Mouse (Mus musculus) kidney, adult 8-10 months (tissue): ENCODE results near the gene Evl.

Experiments
- DNase-seq, 2 experiments: peaks; one replicate each; pipeline ENCODE4 v3.0.0; 2022

Evl gene

DNA sequence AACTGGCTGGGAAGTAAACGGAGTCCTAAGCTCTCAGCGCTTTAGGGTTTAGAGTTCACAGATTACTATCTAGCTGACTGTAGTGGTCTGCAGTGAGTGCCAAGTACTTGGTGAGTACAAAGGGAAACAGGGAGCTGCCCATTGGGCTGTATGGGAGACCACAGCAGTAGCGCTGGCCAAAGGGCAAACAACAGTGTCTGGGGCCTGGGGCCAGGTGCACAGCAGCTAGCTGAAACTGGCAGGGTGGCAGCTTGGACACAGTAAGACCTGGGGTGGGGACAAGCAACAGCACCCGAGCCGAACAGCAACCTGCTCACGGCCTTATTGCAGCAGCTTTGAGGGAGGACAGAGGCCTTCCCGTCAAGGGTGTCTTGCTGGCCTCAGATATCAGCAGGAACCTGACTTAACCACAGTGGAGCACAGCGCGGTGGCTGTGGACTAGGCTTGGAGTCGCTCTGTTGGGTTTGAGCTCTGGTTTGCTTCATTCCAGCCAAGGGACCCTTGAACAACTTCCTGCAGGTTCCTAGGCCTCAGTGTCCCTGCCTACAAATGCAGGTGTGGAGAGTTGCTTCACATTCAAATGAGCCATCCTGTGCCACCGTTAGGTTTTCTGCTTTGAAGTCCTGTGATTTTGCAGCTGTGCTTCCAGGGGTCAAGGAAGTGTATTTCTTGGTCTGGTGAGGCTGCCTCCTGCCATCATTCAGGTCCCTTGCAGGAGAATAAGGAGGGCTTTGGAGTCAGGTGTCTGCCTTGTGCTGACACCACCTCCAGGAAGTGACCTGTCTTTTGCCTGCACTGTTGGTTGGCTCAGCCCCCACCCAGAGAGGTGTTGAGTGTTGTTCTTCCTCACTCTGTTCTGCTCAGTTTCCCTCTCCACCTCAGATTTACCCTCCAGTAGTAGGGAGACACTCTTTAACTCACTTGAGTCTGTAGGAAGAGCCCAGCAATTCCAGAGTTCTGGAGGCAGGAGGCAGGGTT, 99.1 kb downstream of the Evl start:
- DNase-seq, result peak; percentile 49 to 53

DNA sequence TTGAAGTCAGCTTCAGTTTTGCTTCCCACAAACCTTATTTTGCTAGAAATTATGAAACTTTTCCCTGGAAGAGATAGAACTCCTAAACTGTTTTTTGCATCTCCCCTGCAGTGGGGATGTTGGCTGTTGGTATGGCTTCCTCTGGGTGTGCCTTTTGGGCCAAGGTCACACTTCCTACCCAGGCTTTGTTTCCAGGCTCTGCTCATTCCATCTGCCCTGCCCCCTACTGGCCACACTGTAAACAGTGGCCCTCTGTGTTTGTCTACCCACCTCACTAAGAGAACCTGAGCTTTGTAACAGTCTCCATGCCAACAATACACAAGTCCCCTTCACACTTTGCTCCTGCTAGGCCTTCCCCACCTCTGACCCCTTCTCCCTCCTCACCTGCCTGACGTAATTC, 102.8 kb downstream of the Evl start:
- peak in 1 of 2 experiments; percentile 59 for DNase-seq

DNA sequence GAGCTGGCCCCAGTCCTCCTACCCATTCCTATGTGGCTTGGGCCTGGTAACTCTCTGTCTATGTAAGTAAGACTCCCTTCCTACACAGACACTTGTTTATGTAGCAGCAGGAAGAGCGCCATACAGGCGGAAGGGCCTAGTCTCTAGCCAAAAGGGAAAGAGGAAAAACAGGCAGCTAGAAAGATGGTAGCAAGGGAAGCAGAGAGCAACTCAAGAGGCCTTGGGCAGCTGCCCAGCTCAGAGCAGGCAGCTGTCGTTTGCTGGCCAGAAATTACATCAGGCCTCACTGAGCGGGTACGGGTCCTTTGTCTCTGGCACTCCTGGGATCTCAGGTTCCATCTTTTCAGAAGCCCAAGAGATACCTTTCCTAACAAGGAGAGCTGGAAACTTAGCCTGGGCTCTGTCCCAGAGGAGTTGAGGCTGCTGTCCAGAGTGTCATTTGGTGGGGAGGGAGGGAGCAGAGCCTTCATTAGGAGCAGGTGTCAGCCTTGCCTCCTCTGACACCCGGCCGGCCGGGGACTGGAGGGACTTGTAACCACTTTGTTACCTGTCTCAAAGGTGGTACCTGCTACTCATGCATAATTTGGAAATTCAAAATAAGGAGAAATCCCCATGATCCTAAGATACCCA, 114.2 kb downstream of the Evl start:
- DNase-seq, result no peak

DNA sequence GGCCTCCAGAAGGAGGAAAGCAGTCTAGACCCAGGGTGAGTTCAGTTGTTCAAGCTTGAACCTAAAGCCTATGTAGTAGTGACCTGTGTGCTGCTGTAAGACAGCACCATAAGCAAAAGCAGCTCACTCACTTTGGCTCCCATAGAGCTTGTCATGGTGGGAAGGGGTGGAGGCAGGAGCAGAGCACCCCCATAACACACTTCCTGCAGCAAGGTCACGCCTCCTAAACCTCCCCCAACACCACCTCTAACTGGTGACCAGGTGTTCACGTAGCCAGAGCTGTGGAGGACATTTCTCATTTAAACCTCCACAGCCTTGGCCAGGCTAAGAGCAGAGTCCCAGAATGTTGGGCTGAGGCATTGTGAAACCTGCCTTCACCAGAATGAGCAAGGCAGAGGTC, 117.0 kb downstream of the Evl start:
- no peak for DNase-seq

DNA sequence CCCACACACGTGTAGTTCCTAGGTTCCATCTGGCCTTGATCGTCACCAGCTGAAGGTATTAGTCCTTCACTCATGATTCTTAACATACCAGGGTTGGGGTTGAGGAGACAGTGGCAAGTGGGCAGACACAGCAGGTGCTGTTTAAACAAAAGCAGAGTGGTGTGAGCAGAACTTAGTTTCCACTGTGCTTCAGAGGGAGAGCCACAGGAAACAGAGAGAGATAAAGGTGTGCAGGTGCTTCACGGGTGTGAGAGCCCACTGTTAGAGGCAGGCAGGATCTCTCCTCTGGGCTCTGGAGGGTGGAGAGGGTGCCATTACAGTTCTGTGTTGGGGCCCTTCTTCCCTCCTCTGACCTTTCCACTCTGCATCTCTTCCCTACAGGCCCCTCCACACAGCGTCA, 118.4 kb downstream of the Evl start:
- no peak for DNase-seq

DNA sequence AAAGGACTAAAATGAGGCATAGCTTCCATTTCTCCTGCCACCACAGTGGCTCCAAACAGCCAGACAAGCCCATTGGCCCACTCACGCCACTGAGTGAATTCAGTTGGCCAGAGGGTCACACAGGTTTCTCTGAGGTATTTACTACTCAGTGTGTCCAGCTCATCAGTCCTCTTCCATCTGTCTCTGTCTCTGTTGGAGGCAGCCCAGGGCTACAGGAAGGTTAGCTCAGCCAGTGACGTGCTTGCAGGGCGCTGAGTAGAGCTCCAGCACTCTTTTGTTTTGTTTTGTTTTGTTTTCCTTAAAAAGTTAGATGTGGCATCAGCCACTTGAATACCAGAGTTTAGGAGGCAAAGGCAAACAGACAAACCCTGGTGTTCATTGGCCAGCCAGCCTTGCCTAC, 119.0 kb downstream of the Evl start:
- DNase-seq, result no peak

DNA sequence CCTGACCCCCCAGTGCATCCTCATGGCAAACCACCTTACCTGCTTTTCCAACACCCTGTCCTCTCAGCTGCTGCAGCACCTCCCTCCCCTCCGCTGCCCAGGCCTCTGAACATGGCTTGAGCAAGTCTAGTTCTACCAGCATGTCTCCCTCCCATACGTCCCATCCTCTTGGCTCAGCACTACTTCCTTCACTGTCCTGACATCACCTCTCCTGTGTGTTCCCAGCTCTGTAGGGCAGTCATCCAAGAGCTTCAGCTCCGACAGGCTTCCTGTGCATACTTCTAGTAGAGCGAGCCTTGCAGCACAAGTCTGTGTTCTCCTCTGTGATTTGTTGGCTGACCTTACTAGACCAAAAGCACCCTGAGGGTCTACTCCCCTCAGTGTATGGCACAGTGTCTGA, 120.0 kb downstream of the Evl start:
- peak; percentile 69 to 78 for DNase-seq

DNA sequence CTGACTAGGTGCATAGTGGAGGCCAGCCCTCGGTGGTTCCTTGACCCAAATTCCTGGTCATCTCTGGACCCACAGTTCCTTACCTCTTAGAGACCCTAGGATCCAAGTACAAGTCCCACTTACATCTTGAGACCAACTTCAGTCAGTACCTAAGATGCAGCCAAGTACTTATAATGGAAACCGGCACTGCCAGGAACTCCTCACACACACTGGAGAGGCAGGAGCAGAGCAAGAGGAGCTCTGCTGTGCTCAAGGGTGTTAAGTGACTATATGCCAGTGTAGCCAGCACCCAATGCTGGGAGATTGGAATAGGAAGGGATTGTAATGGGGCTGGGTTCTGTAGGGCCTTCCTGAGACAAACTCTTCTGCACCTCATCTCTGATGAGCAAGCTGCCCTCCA, 120.4 kb downstream of the Evl start:
- no peak for DNase-seq

DNA sequence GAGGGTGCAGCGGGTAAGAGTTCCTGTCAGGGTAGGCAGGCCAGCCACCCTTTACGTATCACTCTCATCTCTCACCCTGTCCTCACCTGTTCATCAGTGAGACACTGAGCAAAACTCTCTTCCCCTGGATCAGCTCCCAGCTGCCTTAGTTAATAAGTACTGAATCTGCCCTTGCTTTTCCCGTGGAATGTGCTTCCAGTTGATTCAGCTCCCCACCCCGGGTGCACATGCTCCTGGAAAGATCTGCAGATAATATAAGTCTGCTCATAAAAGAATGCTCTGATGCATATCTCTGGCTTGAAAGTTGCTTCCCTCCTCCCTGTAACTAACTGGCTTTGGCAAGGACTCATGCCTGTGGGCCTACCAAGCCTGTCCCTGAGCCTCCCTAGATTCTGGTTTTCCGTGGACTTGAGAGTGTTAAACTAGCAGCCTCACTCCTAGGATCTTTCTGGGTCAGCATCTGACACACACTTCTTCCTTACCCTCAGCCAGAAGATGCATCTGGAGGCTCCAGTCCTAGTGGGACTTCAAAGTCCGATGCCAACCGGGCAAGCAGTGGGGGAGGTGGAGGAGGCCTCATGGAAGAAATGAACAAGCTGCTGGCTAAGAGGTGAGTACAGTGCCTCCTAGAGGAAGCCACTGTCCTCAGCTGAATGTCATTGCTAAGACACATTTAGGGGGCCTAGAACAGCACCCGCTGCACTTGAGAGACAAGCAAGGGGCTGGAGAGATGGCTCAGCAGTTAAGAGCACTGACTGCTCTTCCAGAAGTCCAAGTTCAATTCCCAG, 121.3 kb downstream of the Evl start:
- peak; percentile 87 to 90 for DNase-seq

DNA sequence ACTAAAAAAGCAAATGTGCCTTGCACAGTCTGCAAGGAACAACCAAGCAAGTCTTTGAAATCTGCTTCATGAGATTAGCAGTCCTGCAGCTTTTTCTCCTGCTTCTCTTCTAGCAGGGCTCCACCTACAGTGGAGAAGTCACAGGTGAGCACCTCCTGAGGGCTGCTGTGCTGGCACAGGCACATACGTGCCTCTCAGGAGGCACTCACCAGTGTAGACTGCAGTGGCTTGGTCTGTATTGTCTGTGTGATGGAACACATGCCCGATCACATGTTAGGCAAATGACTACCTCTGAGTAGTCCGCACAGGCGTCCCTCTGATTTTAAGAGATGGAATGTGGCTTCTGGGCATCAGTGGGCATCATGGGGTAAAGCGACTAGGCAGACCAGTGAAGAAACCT, 122.6 kb downstream of the Evl start:
- peak in 1 of 2 experiments; percentile 44 for DNase-seq

DNA sequence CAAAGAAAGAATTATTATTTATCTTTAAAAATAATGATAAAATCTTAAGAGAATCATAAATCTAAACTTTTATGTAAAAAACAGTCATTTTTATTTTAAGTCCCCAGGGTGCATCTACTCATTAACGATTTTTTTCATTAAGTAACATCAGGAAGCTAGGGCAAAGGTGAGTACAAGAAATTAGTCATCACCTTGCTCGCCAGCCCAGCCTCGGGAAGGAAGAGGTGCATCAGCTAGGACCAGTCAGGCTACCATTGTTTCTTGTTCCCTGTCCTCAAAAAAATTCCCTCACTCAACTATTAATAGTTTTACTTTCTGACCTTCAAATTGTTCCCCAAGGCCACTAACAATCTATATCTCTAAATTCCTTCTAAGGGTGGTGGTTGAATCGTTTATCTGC, 123.8 kb downstream of the Evl start:
- peak; percentile 60 to 67 for DNase-seq

DNA sequence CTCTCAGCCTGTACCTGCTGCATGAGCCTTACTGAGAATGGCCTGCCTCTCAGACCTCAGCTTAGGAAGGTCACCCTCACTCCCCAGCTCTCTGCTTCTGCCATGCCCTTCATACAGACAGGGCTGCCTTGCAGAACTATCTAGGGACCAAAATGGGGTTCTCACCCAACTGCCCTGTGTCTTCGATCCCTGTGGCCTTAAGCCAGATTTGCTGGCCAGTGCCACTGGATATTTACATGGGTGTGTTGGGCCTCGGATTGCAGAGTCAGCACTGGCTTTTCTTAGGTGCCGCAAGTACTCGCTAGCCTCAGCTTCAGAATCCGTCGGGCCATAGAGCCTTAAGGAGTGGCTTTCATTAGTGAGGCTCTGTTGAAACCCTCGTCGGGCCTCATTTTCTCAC, 126.3 kb downstream of the Evl start:
- no peak for DNase-seq

DNA sequence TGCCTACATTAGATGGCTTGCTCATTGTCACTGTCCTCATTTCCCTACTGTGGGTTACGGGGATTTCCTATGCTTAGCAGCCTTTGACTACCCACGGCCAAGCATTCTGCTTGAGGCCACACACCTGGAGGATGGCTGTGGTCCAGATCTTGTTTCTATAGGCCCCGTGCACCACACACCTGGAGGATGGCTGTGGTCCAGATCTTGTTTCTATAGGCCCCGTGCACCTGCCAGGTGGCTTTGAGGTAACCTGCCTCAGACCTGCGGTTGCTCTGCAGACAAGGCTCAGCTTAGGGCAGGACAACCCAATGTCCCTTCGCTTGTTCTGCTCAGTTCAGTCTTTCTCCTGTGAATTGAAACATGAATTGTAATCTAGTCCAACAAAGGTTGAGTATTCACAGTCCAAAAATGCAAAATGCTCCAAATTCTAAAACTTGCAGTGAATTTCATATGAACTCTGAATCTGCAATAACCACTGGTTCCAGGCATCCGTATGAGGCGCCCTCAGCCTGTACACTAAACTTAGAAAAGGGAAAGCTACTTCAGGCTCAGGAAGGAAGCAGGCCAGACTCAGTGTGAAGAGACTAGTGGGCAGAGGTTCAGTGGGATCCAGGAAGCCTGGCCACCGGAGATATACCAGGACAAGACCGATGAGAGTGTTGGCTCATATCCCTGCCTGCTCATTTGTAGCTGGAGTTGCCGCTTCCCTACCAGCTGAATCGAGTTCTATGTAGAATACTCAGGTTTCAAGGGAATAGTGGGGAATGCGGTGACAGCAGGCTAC, 127.9 kb downstream of the Evl start:
- DNase-seq, result no peak

DNA sequence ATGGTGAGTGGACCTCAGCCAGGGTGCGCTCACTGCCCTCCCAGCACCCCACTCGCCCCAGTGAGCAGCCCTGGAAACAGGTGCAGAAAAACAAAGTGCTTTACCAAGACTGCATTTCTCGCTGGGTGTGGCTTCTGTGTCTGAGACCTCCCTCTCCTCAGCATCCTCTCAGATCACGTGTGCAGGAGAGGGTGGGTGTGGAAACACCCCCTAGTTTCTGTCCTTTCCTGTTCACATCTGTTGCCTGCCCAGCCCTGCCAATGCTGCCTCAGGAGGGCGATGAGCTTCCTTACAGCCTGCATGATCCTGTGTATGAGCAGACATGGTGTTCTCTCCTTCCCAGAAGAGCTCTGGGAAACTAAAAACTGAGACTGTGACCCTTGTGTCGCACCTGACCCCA, 131.9 kb downstream of the Evl start:
- DNase-seq, result peak in 1 of 2 experiments; percentile 49

DNA sequence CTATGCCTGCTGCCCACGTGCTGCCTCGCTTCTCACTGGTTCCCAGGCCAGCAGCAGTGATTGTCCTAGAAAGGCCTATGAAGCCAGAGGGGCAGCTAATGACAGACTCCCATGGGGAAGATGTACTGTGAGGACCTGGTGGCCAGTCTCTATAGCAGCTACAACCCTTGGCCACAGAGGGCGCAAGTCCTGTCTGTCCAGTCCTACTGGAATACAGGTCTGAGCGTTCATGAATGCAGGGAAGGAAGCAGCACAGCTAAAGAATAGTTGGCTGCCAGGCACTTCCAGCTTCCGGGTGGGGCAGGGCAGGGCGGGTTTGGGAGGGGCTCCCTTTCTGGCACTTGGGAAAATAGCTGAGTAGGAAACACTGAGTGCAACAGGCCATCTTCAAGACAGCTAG, 132.4 kb downstream of the Evl start:
- no peak for DNase-seq

DNA sequence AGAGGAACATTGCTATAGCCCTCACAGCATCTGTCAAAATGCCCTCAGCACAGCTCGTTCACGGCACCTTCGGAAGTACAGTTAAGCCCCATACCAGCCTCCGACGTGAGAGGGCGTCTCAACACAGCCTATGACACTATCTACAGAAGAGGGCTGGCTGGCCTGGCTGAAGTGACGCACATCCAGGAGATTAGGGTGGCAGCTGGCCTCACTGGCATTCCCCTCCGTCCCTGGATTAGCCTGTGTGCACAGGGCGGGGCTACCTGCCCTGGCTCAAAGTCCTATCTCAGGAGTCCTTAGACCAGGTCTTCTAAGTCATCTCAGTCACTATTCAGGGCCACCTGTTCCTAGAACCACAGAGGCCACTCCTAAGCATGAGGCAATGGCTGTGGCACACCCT, 134.6 kb downstream of the Evl start:
- peak in 1 of 2 experiments; percentile 61 for DNase-seq

DNA sequence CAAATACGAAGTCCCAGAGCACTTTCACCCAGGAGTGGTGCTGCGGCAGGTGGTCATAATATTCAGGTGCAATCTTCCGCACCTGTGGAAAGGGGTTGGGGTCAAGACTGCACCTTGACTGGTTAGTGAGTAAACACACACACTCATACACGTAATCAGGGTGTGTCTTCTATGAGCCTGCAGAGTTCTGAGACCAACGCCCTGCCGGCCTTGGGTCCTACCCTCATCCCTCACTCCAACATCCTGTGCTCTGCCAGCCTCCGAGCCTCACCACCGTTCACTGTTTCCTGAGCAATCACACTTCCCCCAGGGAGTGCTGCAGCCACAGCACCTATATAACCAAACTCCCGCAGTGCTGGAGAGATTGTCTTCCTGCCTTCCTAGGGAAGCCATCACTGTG, 136.0 kb downstream of the Evl start:
- DNase-seq, result no peak

DNA sequence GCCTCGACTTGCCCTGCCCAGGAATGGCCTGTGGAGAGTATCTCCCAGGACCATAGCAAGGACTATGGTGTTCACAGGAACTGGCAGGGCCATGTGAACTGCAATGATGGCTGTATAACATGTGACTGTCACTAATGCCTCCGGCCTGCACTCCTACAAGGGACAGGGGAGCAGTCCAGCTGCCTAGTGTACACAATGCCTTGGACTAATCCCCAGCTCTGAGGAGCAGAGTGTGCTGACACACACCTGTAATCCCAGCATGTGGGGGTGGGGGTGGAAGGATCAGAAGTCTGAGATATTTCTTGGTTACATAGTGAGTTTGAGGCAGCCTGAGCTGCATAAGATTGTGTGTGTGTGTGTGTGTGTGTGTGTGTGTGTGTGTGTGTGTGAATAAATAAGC, 139.1 kb downstream of the Evl start:
- DNase-seq, result no peak

DNA sequence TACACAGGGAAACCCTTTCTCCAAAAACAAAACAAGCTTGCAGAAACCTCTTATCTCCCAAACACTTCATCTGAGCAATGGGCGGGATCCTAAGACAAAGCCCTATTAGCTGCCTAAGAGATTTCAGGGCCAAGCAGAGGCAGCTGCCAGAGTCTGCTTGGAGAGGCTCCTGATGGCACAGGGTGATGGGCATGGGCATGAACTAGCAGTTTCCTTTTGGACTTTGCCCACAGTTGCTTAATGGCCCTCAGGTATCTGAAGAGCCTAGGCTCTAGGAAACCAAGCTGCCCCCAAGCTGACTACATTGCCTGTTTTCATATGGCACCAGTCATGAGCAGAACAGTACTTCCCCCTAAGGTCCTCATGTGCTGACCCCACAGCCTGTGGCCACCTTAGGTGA, 139.7 kb downstream of the Evl start:
- peak; percentile 60 to 67 for DNase-seq

DNA sequence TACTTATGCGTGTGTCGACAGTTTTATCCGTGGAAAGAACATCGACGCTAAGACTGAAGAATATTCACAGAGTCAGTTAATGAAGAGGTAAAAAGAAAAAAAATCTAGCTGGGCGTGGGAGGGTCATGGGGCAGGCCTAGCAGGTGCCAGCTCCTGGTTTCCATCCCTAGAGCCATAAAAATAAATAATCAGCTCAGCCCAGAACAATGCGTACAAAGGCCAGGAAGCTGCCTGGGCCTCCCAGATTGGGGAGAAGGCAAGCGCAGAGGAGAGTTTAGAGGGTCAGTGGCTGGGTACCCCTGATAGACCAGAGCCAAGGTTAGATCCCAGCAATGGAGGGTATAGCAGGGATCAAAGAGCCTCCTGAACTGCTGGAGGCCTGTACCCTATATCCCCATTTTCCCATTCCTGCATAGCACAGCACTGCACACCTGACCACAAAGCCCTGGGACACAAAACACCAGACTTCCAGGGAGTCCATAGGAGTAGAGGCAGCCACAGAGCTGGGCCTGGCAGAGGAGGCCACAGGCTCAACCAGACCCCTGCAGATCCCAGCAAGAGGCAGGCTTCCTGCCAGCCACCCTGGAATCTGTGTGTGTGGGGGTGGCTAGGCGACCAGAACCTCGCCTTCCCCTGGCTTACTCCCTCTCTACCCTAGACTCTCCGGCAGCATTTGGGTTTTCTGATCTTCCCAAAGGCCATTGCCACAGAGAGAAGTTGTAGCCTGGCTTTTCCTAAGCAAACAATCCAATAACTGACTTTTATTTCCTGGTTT, 144.4 kb downstream of the Evl start:
- DNase-seq, result peak; percentile 55 to 74

DNA sequence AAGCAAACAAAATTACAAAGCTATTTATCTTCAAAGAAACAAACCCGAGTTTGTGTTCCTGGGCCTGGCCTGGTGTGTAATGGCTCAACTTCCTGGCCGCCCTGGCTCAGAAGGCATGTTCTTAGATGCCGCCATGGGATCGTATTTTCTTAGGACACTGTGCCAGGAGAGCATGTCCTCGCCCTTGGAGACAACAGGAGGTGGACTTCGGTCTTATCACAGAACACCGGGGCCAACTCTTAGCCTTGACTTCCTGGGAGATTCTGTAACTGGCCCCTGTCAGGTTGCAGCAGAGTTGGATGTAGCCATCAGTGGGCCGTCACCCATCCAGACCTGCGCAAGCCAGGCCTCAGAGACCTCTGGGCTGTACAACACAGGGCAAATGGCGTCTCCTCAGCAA, 145.1 kb downstream of the Evl start:
- peak in 1 of 2 experiments; percentile 71 for DNase-seq

DNA sequence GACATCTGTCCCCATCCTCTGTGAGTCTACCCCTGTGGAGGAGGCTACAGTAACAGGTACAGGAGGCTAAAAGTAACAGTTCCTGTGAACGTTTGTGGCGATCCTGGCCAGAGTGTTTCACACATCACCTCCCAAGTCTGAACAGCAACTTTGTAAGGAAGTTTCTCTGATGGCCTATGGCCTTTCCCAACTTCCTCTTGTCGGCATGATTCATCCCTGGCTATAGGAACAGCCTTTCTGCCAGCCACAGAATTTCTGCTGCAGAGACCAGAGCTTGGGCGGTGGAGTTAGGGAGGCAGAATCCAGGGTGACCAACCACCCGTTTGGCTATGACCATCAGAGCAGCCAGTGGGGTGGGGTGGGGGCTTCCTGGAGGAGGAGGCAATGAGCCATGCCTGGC, 145.5 kb downstream of the Evl start:
- DNase-seq, result no peak
